Mouse (Mus musculus) frontal cortex, postnatal 14 days (tissue): ENCODE results near the gene Cnih2.
A peak's percentile ranks its signal among the peaks of the same experiment; 100 is the strongest.
"Not testable (repeated sequence)": the region's sequence is repeated elsewhere in the genome, so short reads cannot be mapped to it uniquely, and the experiment has no call there.

Experiments
- DNase-seq, 2 experiments: peaks; one replicate each; pipeline ENCODE4 v3.0.0; 2022; ENCODE audit warnings: low spot score in 2 of 2

Cnih2 gene

GRCm38 (mm10) chr19:5094243-5094632 is 4.1 kb downstream of the Cnih2 start:
- DNase-seq, result peak; percentile 94 to 98

- DNase-seq, result no peak
These were observed 4.7 kb downstream of the Cnih2 start for GRCm38 (mm10) chr19:5093481-5094242.

- no peak for DNase-seq
These were observed 6.2 kb downstream of the Cnih2 start for GRCm38 (mm10) chr19:5092083-5092482.

GRCm38 (mm10) chr19:5089324-5089723 is 9.0 kb downstream of the Cnih2 start:
- DNase-seq, result no peak

GRCm38 (mm10) chr19:5087884-5088728 is 10.2 kb downstream of the Cnih2 start, which contains the start of gene Yif1a:
Gene Yif1a, plus strand, starts transcription at chr19:5088538.
- peak; percentile 92 to 96 for DNase-seq

GRCm38 (mm10) chr19:5086533-5086932 is 11.8 kb downstream of the Cnih2 start:
- not testable (repeated sequence) for DNase-seq

GRCm38 (mm10) chr19:5085145-5085863 is 13.0 kb downstream of the Cnih2 start, which contains the start of gene Tmem151a:
Gene Tmem151a, minus strand, starts transcription at chr19:5085531.
- no peak for DNase-seq

GRCm38 (mm10) chr19:5084834-5085144 is 13.5 kb downstream of the Cnih2 start:
- DNase-seq, result no peak

- no peak for DNase-seq
These were observed 14.1 kb downstream of the Cnih2 start for GRCm38 (mm10) chr19:5083961-5084833.

GRCm38 (mm10) chr19:5082596-5082995 is 15.7 kb downstream of the Cnih2 start:
- no peak for DNase-seq

GRCm38 (mm10) chr19:5082005-5082404 is 16.3 kb downstream of the Cnih2 start:
- DNase-seq, result no peak

- DNase-seq, result no peak
These were observed 19.0 kb downstream of the Cnih2 start for GRCm38 (mm10) chr19:5079279-5079678.

- no peak for DNase-seq
These were observed 24.8 kb downstream of the Cnih2 start for GRCm38 (mm10) chr19:5073518-5073917.

- DNase-seq, result no peak
These were observed 25.3 kb downstream of the Cnih2 start for GRCm38 (mm10) chr19:5073028-5073427.

GRCm38 (mm10) chr19:5072389-5073019 is 25.8 kb downstream of the Cnih2 start:
- DNase-seq, result no peak

- DNase-seq, result no peak
These were observed 26.6 kb downstream of the Cnih2 start for GRCm38 (mm10) chr19:5071545-5072369.

- DNase-seq, result no peak
These were observed 27.2 kb downstream of the Cnih2 start for GRCm38 (mm10) chr19:5071077-5071476.

- DNase-seq, result no peak
These were observed 28.3 kb downstream of the Cnih2 start for GRCm38 (mm10) chr19:5069978-5070377.

- DNase-seq, result no peak
These were observed 28.8 kb downstream of the Cnih2 start for GRCm38 (mm10) chr19:5069486-5069885.
